Mouse (Mus musculus): ENCODE measurements around the gene Rnf41.

Gene Rnf41

DNA sequence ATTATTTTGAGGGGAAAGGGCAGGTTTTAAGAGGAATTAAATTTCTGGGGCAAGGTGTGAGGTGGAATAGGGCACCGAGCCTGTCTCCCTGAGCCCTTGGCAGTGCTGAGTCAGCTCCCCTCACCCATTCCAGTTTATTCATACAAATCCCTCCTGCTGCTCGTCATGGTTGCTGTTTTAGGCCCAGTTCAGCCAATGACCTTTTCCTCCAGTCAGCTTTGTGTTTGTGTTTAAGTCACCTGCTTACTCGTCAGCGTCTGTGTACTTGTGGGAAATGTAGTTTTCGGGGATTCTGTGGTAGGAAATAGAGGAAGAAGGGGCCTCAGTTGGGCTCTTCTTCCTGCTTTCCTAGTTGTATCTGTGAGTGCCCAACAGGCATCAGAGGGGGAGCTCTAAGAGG is 77.9 kb downstream of the Rnf41 start:
- no peak for DNase-seq

GRCm38 (mm10) chr10:128489785-128490184 is 78.3 kb downstream of the Rnf41 start:
- no peak for DNase-seq

DNA sequence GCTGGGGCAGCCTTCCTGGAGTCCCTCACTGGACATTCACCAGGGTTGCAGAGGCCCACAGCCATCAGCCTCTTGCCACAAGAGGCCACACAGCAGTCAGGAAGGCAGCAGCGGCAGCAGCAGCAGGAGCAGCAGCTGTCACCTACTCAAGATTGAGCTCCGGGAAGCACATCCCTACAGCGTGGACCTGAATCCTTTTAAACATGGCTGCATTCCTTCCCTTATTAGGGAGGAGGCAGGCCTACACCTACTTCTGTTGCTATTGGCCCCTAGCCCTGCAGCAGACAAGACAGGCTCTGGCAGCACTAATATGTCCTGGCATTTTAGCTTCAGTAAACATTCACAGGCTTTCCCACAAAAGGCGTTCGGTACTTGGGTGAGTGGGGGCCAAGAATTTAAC is 78.8 kb downstream of the Rnf41 start:
- DNase-seq, result no peak

- no peak for DNase-seq
These were observed 79.5 kb downstream of the Rnf41 start for GRCm38 (mm10) chr10:128490912-128491311.

Data from kidney, adult 18-20 months (tissue).